Mouse (Mus musculus): ENCODE data around the gene Ppp4r2. TPM values are rescaled to one million over a fixed set of nuclear protein-coding genes. Genes with fewer than 3 reads are reported as not detected.

Gene Ppp4r2
- 11.9 and 13.6 TPM in 2 replicates for polyA plus RNA-seq (2012; rRNA removed)

DNA sequence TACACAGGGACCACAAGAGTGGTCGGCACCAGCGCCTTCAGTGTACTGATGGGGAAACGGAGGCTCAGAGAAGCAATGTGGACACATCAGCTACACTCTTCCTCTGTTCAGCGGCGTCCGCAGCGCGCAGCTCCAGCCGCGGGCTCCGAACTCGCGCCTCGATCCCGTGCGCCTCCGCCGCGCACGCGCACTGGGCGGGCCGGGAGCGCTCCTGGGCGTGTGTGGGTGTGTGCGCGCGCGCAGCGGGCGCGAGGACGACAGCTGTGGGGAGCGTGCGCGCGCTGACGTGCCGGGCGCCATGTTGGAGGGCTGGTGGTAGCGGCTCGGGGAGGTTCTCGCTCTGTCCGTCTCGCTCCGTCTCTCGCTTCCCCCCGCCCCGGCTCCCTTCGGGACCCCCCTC, at the start of gene Ppp4r2:
Gene Ppp4r2, plus strand, starts transcription at position 268 of the 400 bp plus-strand sequence.

Other genes with a start within 250 kb of the Ppp4r2 start
- 4.2 and 4.3 TPM in 2 replicates for gene Shq1, start 162.5 kb upstream of the Ppp4r2 start, polyA plus RNA-seq (2012; rRNA removed)
- 0.02 and 0.03 TPM in 2 replicates for gene Gxylt2, start 128.9 kb upstream of the Ppp4r2 start, polyA plus RNA-seq (2012; rRNA removed)